Mouse (Mus musculus) thymus, adult 2 months (tissue): Measurements from ENCODE around the gene Gm20696. TPM values are rescaled to one million over a fixed set of nuclear protein-coding genes. Genes with fewer than 3 reads are reported as not detected.

Experiments used
- DNase-seq: peaks from one replicate; pipeline ENCODE4 v3.0.0; 2021
- H3K27ac ChIP-seq: fragments of 200-500 bp; 2 replicates; pipeline ENCODE4 v1.5.1; 2012; ENCODE audit warnings: low read length, control low read depth; ENCODE audit not compliant: control insufficient read depth, insufficient read depth
- H3K27me3 ChIP-seq: fragments of 200-500 bp; 2 replicates; pipeline ENCODE4 v1.6.1; 2012; ENCODE audit warnings: mild to moderate bottlenecking, low read length, moderate library complexity, mixed read lengths; ENCODE audit not compliant: control insufficient read depth, insufficient read depth
- H3K36me3 ChIP-seq: fragments of 200-500 bp; 2 replicates; pipeline ENCODE4 v1.6.1; 2012; ENCODE audit warnings: mild to moderate bottlenecking, low read length, moderate library complexity; ENCODE audit not compliant: control insufficient read depth, insufficient read depth
- H3K4me1 ChIP-seq: fragments of 200-500 bp; replicated peaks from 2 replicates; pipeline ENCODE4 v1.6.1; 2012; ENCODE audit warnings: low read length; ENCODE audit not compliant: control insufficient read depth, insufficient read depth
- H3K4me3 ChIP-seq: fragments of 200-500 bp; 2 replicates; pipeline ENCODE4 v1.5.1; 2012; ENCODE audit warnings: mild to moderate bottlenecking, low read length, control low read depth, moderate library complexity; ENCODE audit not compliant: control insufficient read depth, insufficient read depth
- CTCF ChIP-seq: fragments of 200-500 bp; IDR thresholded peaks from 2 replicates; pipeline ENCODE4 v1.5.1; 2012; ENCODE audit warnings: mild to moderate bottlenecking, control low read depth, low read length, moderate library complexity, borderline replicate concordance; ENCODE audit not compliant: control insufficient read depth, poor library complexity, insufficient read depth; ENCODE audit errors: extremely low read depth
- POLR2A ChIP-seq: fragments of 200-500 bp; IDR thresholded peaks from 2 replicates; pipeline ENCODE4 v1.6.1; 2012; ENCODE audit warnings: mild to moderate bottlenecking, low read length, control low read depth, moderate library complexity; ENCODE audit not compliant: control insufficient read depth, poor library complexity, insufficient read depth; ENCODE audit errors: extremely low read depth
- WGBS: fragments of 180-500 bp; shearing (Covaris S2); methylation state at CpG from one replicate; pipeline ENCODE4 v1.1.7; 2018; 5-methylcytosine and 5-hydroxymethylcytosine counted together
- polyA plus RNA-seq: library from polyadenylated mRNA; depleted of rRNA; stranded (reverse); fragments of >200 nt; gene quantifications from 2 replicates; pipeline ENCODE4 v1.2.3, GENCODE M21; 2012; rRNA removed

Gm20696 gene
- polyA plus RNA-seq, 1 experiment: 3.3 TPM

- no peak for DNase-seq
- TF ChIP-seq CTCF: no peak
- no peak for TF ChIP-seq POLR2A
- Histone ChIP-seq H3K36me3 (no peaks in the 10 kb centered on the region), H3K27ac (no peak overlapping the region), H3K27me3 (no peaks in the 10 kb centered on the region), H3K4me1 (peaks cover 5% of the 10 kb centered on the region; the same call in 1 of the 2 replicates), H3K4me3 (no peak overlapping the region)
- 94% methylated on average over 2 of the region's 2 CpGs for WGBS
Observed at GRCm38 (mm10) chr6:99217846-99218245, 448.8 kb downstream of the Gm20696 start.

- Histone ChIP-seq H3K27ac (no peak overlapping the region), H3K36me3 (no peaks in the 10 kb centered on the region), H3K27me3 (no peaks in the 10 kb centered on the region), H3K4me1 (peaks cover 5% of the 10 kb centered on the region; the same call in 1 of the 2 replicates), H3K4me3 (no peak overlapping the region)
- WGBS: 63% methylated on average over 7 of the region's 7 CpGs
- no peak for DNase-seq
- TF ChIP-seq CTCF: no peak
- no peak for TF ChIP-seq POLR2A
Observed at GRCm38 (mm10) chr6:99217155-99217554, 449.4 kb downstream of the Gm20696 start.

GRCm38 (mm10) chr6:99212461-99212860 is 454.1 kb downstream of the Gm20696 start:
- 94% methylated on average over 4 of the region's 4 CpGs for WGBS
- DNase-seq: no peak
- H3K27ac ChIP-seq: no peak overlapping the region
- peaks cover 5% of the 10 kb centered on the region; the same call in 1 of the 2 replicates for H3K4me1 ChIP-seq
- no peaks in the 10 kb centered on the region for H3K36me3 ChIP-seq
- no peaks in the 10 kb centered on the region for H3K27me3 ChIP-seq
- no peak for TF ChIP-seq CTCF
- no peak for TF ChIP-seq POLR2A
- H3K4me3 ChIP-seq: no peak overlapping the region

GRCm38 (mm10) chr6:99211663-99212333 is 454.8 kb downstream of the Gm20696 start:
- 80% methylated on average over 5 of the region's 5 CpGs for WGBS
- Histone ChIP-seq H3K36me3 (no peaks in the 10 kb centered on the region), H3K4me3 (no peak overlapping the region), H3K4me1 (no peaks in the 10 kb centered on the region), H3K27me3 (no peaks in the 10 kb centered on the region), H3K27ac (no peak overlapping the region)
- TF ChIP-seq CTCF (no peak), POLR2A (no peak)
- DNase-seq: no peak

GRCm38 (mm10) chr6:99210161-99210560 is 456.4 kb downstream of the Gm20696 start:
- TF ChIP-seq CTCF: no peak
- no peak for TF ChIP-seq POLR2A
- WGBS: 92% methylated on average over 7 of the region's 7 CpGs
- Histone ChIP-seq H3K4me1 (no peaks in the 10 kb centered on the region), H3K36me3 (no peaks in the 10 kb centered on the region), H3K27ac (no peak overlapping the region), H3K27me3 (no peaks in the 10 kb centered on the region), H3K4me3 (no peak overlapping the region)
- no peak for DNase-seq

Other genes starting within 250 kb of the Gm20696 start
- 129 and 172 TPM in 2 replicates for gene Foxp1, start 144.1 kb downstream of the Gm20696 start, polyA plus RNA-seq
- 30.4 and 34.4 TPM in 2 replicates for gene Eif4e3, start within 50 bp of the Gm20696 start, polyA plus RNA-seq
- gene Gpr27, start 25.9 kb upstream of the Gm20696 start, polyA plus RNA-seq: 2.1 and 2.6 TPM in 2 replicates
- gene Prok2, start 59.6 kb upstream of the Gm20696 start, polyA plus RNA-seq: 0.08 TPM in 1 of 2 replicates, not detected in the other